Mouse (Mus musculus): Measurements from ENCODE around the gene Brpf1.

The Brpf1 gene

DNA sequence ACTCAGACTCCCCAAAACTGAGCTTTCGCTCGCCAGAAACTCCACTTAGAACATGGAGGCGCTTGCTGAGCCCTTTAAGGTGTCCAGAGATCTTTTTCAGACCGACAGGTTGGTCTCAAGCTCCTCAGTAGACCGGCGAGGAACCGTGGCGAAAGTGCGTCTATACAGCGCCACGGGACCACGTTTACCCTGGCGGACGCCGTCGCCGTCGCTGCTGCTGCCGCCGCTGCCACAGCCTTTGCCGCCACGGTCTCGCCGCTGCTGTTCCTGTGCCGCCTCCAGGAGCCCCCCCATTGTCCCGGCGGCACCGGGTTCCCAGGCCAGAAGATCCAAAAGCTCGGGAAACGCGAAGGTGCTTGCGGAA lies at the start of gene Brpf1:
Gene Brpf1, plus strand, starts transcription at position 152 of the 364 bp plus-strand sequence.
- DNase-seq: no peak

DNA sequence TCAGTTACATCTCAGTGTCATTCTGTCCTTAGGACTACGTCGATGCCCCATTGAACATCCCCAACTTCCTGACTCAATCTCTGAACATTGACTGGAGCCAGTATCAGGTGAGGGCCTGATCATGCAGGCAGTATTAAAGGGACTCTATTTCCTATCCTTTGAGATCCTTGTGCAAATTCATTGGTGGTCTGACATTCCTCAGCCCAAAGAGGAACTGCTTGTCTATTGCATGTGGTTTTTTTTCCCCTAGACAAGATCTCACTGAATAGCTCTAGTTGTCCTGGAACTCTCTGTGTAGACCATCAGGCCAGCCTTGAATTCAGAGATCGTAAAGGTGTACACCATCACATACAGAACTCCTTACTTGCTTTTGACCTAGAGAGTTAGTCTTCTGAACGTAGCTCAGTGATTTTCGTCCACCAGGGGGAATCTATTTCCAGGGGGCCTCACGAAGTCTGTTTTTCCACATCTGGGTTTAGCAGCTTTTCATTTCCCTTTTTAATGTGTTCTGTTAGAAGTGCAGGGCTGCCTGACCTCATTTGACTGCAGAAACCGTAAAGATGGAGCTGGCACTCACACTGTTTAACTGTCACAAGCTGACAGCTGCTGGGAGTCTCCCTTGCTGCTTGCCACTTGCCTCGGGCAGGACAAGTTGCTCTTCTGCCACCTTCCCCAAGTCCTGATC lies 45.6 kb upstream of the Brpf1 start:
- no peak for DNase-seq

DNA sequence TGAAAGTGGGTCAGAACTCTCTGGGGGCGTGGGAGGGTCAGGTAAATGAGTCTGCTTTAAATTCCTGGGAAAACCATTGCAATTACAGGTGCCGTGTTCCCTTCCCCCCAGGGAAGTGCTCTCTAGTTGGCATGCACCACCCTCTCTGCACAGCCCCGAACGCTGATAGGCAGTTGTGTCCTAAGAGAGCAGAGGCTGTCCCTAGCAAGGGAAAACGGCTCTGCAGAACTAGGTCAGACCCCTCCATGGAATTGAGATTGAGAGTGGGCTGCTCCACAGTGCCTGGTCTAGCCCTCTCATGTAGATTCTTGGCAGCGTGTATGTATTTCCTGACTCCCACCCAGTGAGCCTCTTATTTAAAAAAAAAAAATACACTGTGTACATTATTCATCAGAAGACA lies 43.4 kb upstream of the Brpf1 start:
- DNase-seq: no peak

DNA sequence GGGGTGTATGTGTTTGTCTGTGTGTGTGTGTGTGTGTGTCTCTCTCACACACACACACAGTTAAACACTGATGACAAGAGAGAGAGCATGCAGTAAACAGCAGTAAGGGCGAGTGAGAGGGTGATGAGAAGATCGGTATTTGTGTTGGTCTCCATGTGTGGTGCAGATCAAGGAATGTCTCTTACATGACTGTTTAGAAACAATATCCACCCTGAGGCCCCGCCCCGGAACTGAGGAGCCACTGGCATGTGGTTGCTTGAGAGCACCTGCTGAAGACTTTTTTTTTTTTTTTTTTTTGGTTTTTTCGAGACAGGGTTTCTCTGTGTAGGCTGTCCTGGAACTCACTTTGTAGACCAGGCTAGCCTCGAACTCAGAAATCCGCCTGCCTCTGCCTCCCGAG lies 42.5 kb upstream of the Brpf1 start:
- peak; percentile 18 for DNase-seq

DNA sequence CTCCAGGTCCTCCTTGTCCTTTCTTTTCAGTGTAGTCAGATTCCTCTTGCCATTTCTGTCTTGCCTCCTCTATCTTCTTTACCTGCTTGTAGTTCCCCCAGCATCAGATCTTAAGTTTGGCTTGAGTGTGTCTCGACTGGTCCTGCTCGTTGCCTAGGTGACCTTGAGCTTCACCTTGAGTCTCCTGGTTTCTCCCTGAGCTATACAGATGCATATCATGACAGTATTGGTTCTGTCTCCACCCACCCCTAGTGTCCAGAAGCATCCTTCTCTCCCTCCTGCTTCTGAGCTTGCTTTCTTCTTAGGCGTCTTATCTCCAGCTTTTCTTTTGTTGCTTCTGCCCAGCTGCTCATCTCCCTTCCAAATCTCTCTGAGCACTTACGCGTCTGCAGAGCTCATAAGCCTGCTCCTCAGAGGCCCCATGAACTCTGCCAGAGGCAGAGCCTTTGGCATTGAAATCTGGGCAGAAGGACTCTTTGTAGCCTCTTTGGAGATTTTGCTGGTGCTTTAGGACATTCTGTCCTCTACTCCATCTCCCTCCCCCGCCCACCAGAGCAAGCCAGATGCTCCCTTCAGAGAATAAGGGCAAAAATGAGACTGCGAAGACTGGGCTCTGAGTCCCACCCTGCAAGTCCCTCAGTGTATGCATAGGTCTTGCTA lies 39.8 kb upstream of the Brpf1 start:
- no peak for DNase-seq

DNA sequence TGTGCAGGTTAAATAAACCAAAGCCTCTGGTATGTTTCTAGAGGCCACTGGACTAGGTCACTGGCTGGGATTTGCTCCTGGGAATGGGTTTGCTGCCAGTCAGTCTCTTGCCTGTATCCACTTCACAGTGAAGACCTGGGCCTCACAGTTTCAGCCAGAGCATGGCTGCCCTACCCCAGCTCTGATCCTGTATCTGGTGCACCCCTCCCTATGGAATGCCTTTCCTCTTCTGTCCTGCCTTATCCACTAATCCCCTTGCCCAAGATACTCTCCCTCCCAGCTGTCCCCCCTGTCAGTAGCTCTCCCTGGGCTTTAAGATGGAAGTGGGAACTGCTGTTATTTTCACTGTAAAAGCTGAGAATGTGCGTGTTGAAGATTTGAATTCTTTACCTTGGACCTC lies 38.9 kb upstream of the Brpf1 start:
- DNase-seq: no peak

DNA sequence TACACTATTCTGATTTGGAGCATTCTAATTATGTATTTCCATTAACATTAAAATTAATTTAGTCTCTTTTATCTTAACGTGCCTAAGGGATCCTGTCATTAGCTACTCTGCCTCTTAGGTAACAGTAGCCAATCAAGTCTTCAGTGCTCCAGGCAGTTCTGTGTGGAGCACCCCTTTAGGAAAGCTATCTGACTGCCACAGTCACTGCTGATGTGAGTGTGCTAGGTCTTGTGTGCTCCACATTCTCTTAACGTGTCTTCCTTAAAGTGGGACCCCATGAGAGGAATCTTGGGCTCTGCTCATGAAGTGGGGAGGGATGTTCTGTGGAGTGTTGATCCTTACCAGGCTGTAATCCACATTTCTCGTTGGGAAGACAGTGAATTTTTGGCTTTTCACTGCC lies 34.6 kb upstream of the Brpf1 start:
- DNase-seq: no peak

DNA sequence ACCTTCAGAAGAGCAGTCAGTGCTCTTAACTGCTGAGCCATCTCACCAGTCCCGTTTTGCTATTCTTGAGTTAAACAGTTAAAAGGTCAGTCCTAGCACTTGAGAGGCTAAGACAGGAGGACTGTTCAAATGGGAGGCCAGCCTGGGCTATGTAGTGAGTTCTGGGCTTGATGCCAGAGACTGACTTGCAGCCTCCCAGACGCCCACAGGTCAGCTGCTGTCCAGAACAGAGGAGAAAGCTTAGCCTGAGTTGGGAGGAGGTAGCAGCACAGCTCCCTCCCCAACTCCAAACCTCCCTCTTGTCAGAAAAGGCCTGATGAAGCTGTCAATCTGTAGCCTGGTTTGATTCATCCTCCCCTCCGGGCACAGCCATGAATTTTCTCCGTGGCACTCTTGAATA lies 30.1 kb upstream of the Brpf1 start:
- no peak for DNase-seq

DNA sequence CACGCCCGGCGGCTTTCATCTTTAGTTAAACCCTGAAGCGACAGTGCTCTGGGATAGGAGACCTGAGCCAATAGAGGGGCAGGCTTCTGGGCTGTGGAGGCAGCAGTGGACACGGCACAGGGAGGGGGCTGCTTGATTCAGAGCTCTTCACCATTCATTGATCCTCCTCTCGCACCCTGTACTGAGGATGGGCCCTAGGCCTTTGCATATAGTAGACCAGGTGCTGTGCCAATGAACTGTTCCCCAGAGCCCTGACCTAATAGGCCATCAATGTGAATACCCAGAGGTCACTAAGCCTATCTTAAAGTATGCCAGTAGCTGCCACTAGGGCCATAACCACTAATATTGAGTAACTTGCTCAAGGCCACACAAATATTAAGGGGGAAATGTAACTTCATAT lies 25.3 kb upstream of the Brpf1 start:
- DNase-seq: no peak

DNA sequence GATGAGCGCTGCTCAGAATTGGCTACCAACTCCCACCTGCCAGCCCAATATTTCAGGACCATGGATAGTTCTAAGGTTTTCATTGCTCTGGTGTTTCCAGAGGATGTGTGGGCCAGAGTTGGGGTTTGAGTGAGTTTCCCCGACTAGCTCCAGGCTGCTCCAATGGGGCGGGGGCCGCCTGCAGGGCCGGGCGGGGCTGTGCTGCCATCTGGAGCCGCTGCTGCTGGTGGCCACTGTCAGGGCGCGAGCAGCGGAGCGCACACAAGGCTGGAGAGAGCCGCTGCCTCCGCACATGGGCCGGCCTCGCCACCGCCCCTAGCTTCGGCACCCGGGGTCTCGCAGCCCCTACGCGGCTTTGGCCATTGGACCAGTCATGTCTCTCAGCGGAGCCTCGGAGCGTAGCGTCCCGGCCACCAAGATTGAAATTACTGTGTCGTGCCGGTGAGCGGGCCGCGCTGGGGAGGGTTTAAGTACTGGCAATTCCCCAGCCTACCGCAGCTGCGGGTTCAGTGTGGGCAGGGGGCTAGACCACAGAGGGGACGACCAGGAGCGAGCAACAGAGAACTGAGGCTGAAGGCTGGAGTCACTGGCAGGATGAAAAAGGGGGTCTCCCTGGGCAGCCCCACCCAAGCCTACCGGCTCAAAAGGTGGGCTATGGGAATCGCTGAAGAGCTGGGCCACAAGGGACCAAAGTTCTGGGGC lies 24.7 kb upstream of the Brpf1 start, which contains the start of gene Cpne9:
Gene Cpne9, plus strand, starts transcription at position 207 of the 702 bp plus-strand sequence.
- DNase-seq: no peak

DNA sequence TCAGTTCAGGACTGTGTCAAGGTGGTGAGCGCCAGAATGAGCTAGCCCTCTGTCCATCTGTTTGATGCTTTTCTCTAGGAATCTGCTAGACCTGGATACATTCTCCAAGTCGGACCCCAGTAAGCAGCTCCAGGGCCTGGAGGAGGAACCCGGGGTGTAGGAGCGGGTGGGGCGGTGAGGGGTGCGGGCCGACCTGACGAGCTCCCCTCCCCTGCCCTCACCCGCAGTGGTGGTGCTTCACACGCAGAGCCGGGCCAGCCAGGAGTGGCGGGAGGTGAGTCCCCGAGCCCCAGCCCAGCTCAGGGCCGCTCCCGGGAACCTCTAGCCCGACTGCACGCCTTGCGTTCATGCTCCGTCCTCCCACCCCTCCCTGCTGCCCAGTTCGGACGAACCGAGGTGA lies 24.0 kb upstream of the Brpf1 start:
- DNase-seq: no peak

DNA sequence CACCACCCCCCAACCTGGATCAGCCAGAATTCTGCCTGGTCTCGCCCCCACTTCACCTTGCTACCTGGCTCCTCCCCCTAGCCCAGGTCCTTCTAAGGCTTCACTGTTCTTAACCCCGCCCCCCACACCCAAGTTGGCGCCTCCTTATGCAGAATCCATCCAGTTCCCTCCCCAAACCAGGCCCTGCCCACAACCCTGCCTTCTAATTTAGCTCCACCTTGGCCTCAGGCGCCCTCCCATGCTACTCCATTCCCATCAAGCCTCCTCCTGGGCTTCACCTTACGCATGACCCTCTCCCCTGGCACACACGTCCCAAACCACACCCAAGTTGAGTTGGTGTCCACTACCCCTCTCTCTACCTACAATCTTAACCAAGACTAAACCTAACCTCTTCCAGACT lies 23.4 kb upstream of the Brpf1 start:
- DNase-seq: no peak

DNA sequence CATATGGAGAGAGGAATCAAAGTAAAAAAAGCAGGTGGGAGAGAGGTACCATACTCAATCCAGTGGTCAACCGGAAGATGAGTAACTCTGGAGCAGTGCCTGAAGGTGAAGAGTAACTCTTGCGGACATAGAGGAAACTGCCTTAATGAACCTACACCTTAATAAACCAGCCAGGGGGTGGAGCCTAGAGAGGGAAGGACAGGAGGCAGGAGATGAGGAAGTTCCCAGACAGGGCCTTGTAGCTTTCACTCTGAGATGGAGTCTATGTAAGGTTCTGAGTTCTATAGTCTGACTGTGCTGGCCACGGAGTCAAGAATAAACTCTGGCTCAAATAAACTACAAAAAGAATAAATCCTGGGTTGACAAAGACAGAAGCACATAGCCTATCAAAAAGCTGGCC lies 22.0 kb upstream of the Brpf1 start:
- no peak for DNase-seq

DNA sequence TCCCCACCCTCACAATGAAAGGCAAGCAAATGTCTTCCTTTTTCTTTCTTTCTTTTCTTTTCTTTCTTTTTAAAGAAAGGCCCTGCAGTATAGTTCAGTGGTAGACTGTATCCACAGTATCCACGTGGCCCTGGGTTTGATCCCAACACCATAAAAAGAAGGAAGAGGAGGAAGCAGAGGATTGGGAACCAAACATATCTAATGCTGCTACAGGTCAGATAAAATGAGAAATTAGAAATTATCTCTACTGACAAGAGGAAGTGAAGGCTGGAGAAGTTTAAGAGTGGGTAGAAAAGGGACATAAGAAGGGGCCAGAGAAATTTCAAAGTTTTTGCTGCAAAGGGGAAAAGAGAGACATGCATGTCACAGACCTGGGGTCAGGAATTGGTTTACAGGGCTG lies 20.6 kb upstream of the Brpf1 start:
- DNase-seq: no peak

DNA sequence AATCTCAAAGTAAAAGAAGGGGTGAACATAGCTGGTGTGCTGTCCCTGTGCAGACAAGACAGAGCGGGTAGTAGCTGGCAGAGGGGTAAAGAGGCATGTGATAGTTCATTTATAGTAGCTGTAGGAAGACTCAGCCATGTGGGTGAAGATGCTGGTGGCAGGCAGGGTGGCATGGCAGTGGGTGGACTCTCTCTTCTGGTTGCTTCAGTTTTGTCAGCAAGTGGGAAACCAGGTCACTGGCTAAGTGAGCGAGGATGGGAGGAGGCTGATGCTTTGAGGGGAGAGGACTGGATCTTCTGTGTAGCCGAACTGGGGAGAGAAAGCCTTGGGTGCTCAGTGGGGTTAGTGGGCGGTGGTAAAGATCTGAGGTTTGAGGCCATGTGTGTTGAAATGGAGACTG lies 19.7 kb upstream of the Brpf1 start:
- DNase-seq: no peak

DNA sequence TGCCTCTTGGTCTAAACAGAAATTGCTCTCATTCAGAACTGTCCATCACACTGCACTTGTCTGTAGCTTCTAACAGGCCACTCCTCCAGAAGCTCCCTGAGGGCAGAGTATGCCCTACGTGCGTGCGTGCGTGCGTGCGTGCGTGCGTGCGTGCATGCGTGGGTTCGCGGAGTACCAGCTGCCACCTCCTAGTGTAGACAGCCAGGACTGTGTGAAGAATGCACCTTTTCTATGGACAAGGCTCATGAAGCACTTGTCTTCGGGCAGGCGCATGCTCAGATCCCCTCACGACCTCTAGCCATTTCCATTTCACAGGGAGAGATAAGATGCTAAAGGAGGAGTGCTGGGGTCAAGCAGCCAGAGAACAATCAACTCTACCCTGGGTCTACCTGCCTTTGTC lies 17.6 kb upstream of the Brpf1 start:
- DNase-seq: no peak

DNA sequence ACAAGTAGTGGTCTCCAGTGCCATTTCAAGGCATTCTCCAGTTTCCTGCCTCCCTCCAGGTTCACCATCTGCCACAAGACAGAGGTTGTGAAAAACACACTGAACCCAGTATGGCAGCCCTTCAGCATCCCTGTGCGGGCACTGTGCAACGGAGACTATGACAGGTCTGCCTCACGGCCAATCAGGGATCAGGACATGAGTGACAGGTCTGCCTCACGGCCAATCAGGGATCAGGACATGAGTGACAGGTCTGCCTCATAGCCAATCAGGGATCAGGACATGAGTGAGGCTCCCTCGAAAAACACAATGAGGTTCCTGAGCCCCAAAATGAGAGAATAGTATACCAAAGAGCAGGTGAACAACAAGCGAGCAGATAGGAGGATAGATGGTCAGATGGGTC lies 16.6 kb upstream of the Brpf1 start:
- DNase-seq: no peak

DNA sequence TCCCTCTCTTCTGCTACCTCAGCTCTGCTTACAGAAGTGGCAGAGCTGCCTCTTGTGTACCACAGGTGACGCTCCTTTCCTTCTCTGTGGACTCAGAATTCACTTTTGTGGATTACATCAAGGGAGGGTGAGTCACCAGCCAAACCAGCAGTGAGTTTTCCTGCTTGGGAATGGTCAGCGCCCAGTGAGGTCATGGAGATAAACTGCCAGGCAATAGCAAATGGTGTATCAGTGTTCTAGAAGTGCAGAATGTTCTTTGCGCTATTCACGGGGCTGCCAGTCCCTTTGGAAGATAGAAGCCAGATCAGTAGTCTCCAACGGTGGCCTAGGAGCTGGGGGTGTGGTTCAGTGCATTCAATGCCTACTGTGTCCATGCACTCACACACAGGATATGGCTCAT lies 14.0 kb upstream of the Brpf1 start:
- no peak for DNase-seq

DNA sequence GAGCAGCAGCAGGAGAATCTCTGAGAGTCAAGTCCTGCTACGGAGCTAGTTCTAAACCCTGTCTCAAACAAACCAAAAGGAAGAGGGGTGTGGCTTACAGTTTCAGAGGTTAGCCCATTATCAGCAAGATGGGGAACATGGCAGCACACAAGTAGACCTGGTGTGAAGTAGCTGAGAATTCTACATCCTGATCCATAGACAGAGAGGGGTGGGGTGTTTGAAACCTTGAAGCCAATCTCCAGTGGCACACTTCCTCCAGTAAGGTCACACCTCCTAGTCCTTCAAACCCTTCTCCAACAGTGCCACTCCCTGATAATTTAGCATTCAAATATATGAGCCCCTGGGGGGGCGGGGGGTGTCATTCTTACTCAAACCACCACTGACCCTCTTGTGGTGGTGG lies 10.9 kb upstream of the Brpf1 start:
- DNase-seq: no peak

DNA sequence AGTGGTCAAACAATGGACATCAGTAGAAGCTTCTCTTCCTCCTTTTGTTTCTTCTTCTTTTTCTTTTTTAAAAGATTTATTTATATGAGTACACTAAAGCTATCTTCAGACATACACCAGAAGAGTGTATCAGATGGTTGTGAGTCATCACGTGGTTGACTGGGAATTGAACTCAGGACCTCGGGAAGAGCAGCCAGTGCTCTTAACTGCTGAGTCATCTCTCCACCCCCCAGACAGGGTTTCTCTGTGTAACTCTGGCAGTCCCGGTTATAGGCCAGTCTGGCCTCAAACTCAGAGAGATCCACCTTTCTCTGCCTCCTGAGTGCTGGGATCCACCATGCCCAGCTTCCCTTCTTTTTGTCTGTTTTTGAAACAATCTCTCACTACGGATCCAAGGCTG lies 10.3 kb upstream of the Brpf1 start:
- DNase-seq: no peak

DNA sequence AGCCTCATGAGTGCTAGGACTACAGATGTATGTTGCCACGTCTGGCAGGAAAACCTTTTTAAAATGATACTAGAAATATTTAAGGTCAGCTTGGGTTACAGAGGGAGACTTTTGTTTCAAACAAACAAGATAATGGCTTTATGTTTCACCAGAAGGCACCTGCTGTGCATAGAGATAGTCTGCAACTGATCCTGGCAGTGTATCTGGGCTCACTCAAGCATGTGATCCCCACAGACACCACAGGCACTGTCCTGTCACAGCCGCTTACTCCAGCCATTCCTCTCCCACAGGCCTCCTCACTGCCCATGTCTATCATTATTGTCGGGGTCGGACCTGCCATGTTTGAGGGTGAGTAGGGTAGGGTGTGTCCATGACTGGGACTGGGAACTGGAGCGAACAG lies 5.6 kb upstream of the Brpf1 start:
- no peak for DNase-seq

DNA sequence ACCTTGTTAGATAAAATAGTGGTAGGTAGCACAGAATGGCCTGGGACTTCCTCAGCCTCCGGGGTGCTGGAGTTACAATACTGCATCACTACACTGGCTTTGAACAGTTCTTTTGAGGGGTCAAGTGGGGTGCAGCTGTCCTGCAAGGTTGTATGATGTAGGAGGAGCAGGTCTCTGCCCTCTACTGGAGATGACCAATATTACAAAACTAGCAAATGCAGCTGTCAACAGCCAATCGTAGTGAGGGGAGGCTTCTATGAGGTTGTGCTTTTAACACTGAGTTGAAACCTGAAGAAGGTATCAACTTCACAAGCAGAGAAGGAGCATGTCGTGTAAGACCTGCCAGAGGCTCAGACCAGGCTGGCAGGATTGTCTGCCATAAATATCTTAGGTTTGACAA lies 4.7 kb upstream of the Brpf1 start:
- DNase-seq: peak; percentile 26

DNA sequence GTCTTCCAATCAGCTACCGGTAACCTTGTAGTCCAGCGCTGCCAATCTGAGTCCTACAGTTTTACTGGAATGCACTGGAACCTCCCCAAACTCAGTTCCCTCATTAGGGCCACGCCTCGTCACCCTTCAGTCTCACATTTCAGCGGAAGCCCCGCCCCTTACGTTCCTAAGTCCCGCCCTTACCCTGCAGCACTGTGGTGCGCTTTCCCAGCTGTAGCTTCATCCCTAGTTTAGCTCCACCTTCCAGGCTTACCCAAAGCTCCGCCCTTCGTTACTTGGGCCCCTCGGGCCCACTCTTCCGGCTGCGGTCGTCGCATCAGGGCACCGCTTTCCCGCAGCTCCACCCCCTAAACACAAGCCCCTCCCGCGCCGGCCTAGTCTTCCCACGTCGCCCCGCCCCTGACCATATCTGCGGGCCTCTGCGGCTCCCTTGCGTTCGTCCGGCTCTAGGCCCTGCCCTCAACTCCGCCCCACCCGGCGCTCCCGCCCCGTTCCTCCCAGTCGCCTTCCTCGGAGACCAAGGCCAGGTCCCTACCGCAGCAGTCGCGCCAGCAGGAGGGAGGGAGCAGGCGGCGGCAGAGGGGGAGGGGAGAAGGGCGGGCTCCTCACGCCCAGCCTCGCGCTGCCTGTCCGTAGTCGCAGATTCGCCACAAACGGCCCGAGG lies 483 bp upstream of the Brpf1 start:
- peak; percentile 99 for DNase-seq

Measured in thymus, postnatal 25 days (tissue).